Mouse (Mus musculus) liver, adult 2 months (tissue): ENCODE data around the gene Klhl41.

ENCODE experiments used
- CTCF ChIP-seq: fragments of 200-500 bp; IDR thresholded peaks from 2 replicates; pipeline ENCODE4 v1.5.1; 2011; ENCODE audit warnings: low read depth, low read length, control low read depth
- POLR2A ChIP-seq: fragments of 200-500 bp; IDR thresholded peaks from 2 replicates; pipeline ENCODE4 v1.6.1; 2011; ENCODE audit warnings: low read length, control low read depth; ENCODE audit not compliant: insufficient read depth; ENCODE audit errors: extremely low read depth

DNA sequence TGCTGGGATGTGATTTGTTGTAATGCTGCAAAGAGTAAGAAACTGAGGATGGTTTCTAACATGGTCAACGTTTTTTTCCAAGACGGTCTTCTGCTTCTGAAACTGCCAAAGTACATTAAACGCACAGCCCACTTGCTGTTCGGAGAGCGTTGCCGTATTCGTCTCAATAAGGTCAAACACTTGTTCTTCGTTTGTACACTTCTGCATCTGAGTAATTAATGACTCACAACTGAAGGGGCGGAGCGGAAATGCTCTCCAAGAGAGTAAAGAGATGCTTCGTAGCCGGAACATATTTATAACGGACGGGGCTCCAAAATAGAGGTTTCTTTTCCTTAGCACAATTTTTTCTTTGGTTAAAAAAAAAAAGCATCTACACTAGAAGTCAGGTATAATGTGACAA is 42.3 kb downstream of the Klhl41 start:
- TF ChIP-seq CTCF, result no peak
- no peak for TF ChIP-seq POLR2A
